Mouse (Mus musculus): ENCODE data around the gene Eci1. TPM values are rescaled to one million over a fixed set of nuclear protein-coding genes. Genes with fewer than 3 reads are reported as not detected.
A peak's percentile ranks its signal among the peaks of the same experiment; 100 is the strongest.

Eci1 gene
- total RNA-seq, 2 experiments from 2014 or later = 428 to 461 TPM

GRCm38 (mm10) chr17:24485090-24485860 is 58.8 kb downstream of the Eci1 start:
- DNase-seq = peak in 1 of 2 experiments; percentile 37
- intact Hi-C loops (cut with DNase I) = no loop called here

- DNase-seq = no peak
- intact Hi-C loops (cut with DNase I) = no loop called here
Measured at GRCm38 (mm10) chr17:24488186-24488661, 61.8 kb downstream of the Eci1 start, which contains the start of gene Caskin1. Caskin1 (plus strand) TSS chr17:24488601.

- peak; percentile 46 to 49 for DNase-seq
- intact Hi-C loops (cut with DNase I) = no loop called here
Measured at GRCm38 (mm10) chr17:24488662-24489264, 62.3 kb downstream of the Eci1 start.

Other genes with a start within 250 kb of the Eci1 start
- gene Tbc1d24, start 221.1 kb upstream of the Eci1 start, total RNA-seq (2021) = 1 to 10 TPM; 8.7 to 9.3 TPM
- 1 to 10 TPM in 1 of 2 experiments, under 1 TPM in 1; 0.90 to 1.0 TPM for gene Ntn3, start 217.1 kb upstream of the Eci1 start, total RNA-seq (2021)
- gene Tedc2, start 205.8 kb upstream of the Eci1 start, total RNA-seq (2021) = 1 to 10 TPM; 3.0 to 3.2 TPM
- gene Ccnf, start 175.2 kb upstream of the Eci1 start, total RNA-seq (2021) = 1 to 10 TPM; 2.7 to 4.8 TPM
- not detected for gene Abca17, start 75.6 kb upstream of the Eci1 start, total RNA-seq (2021)
- 10 to 100 TPM; 13.6 to 15.5 TPM for gene Abca3, start 74.7 kb upstream of the Eci1 start, total RNA-seq (2021)
- 10 to 100 TPM; 69.6 to 73.5 TPM for gene Rnps1, start 12.1 kb upstream of the Eci1 start, total RNA-seq (2021)
- gene Dnase1l2, start 16.5 kb downstream of the Eci1 start, total RNA-seq (2021) = 1 to 10 TPM; 2.0 to 2.3 TPM
- 10 to 100 TPM; 13.6 to 16.2 TPM for gene E4f1, start 43.7 kb downstream of the Eci1 start, total RNA-seq (2021)
- gene Pgp, start 43.8 kb downstream of the Eci1 start, total RNA-seq (2021) = 10 to 100 TPM; 43.2 to 43.4 TPM
- under 1 TPM in 1 of 2 experiments, not detected in 1; 0.38 TPM for gene Bricd5, start 47.2 kb downstream of the Eci1 start, total RNA-seq (2021)
- gene Mlst8, start 52.4 kb downstream of the Eci1 start, total RNA-seq (2021) = 10 to 100 TPM in 1 of 2 experiments, 1 to 10 TPM in 1; 10.0 to 10.8 TPM
- gene Caskin1, start 62.0 kb downstream of the Eci1 start, total RNA-seq (2021) = under 1 TPM; 0.10 to 0.43 TPM
- gene Traf7, start 101.3 kb downstream of the Eci1 start, total RNA-seq (2021) = 10 to 100 TPM; 57.2 to 65.5 TPM
- under 1 TPM; 0.19 to 0.34 TPM for gene Rab26, start 107.6 kb downstream of the Eci1 start, total RNA-seq (2021)
- 10 to 100 TPM; 58.0 to 63.2 TPM for gene Pkd1, start 123.2 kb downstream of the Eci1 start, total RNA-seq (2021)
- gene Tsc2, start 206.0 kb downstream of the Eci1 start, total RNA-seq (2021) = 10 to 100 TPM; 76.7 to 88.2 TPM
- 1 to 10 TPM; 2.1 to 4.1 TPM for gene Nthl1, start 206.0 kb downstream of the Eci1 start, total RNA-seq (2021)
- gene Slc9a3r2, start 223.7 kb downstream of the Eci1 start, total RNA-seq (2021) = 100 to 1,000 TPM; 134 TPM
- gene Npw, start 231.8 kb downstream of the Eci1 start, total RNA-seq (2021) = not detected
- gene Zfp598, start 243.0 kb downstream of the Eci1 start, total RNA-seq (2021) = 10 to 100 TPM; 20.2 to 21.6 TPM

Measured in heart, postnatal 14 days (tissue).